Mouse (Mus musculus): ENCODE measurements around the gene Ltbp4. TPM values are rescaled to one million over a fixed set of nuclear protein-coding genes. Genes with fewer than 3 reads are reported as not detected.

Ltbp4 gene
- total and polyA plus RNA-seq, 3 experiments, result 0.43 to 2.6 (median 1.5) TPM

- H3K79me2 ChIP-seq (replicated peaks; ENCODE audit: control insufficient read depth, extremely low read depth, insufficient read depth, poor library complexity, severe bottlenecking), result no peaks in the 10 kb centered on the region
- H3K27ac ChIP-seq (ENCODE audit: insufficient read depth, low read depth), result no peak overlapping the region
- H3K27me3 ChIP-seq (replicated peaks), result peaks cover 37% of the 10 kb centered on the region
- no peak overlapping the region for H3K9ac ChIP-seq (ENCODE audit: insufficient read depth, low read depth)
- H3K4me2 ChIP-seq (ENCODE audit: insufficient read depth, low read depth, poor library complexity, severe bottlenecking), result no peak overlapping the region
- H3K36me3 ChIP-seq (replicated peaks in 1 of 2; ENCODE audit: control insufficient read depth in 1 of 2, insufficient read depth in 1 of 2, low read length in 1 of 2), result peaks cover 3 to 22% of the 10 kb centered on the region in 2 experiments
- no peak for DNase-seq (ENCODE audit: extremely low read depth)
- peaks cover 7 to 30% of the 10 kb centered on the region in 2 experiments for H3K4me1 ChIP-seq (ENCODE audit: control insufficient read depth in 1 of 2, insufficient read depth in 2 of 2)
- no peaks in the 10 kb centered on the region for H3K9me3 ChIP-seq (replicated peaks; ENCODE audit: low read length)
- no peak for TF ChIP-seq IRF4 (IDR thresholded peaks at IDR 0.05; ENCODE audit: low read depth, low read length)
- no peak for TF ChIP-seq USF2 (conservative IDR thresholded peaks at IDR 0.05; ENCODE audit: low read depth, low read length)
- no peak for TF ChIP-seq ZKSCAN1 (IDR thresholded peaks at IDR 0.05; ENCODE audit: borderline replicate concordance, low read depth, low read length)
- no peak for TF ChIP-seq MAZ (IDR thresholded peaks at IDR 0.05; ENCODE audit: low read depth, low read length)
- TF ChIP-seq TCF12 (IDR thresholded peaks at IDR 0.05; ENCODE audit: low read depth, low read length), result no peak
- no peak for TF ChIP-seq ETS1 (conservative IDR thresholded peaks at IDR 0.05; ENCODE audit: low read depth, low read length)
- no peak for TF ChIP-seq JUND (conservative IDR thresholded peaks at IDR 0.05; ENCODE audit: low read depth, low read length)
- TF ChIP-seq GABPA (IDR thresholded peaks at IDR 0.05; ENCODE audit: insufficient replicate concordance, low read depth, low read length), result no peak
- TF ChIP-seq EP300 (IDR thresholded peaks at IDR 0.05; ENCODE audit: low read length), result no peak
- in situ Hi-C loops (cut with MboI; ENCODE audit: low pct_ligation_motif_present, low pct_unique_long_range_greater_than_20kb, low sequenced_read_pairs), result loop anchor here (5.0 to 10.0 kb wide), 2 partner anchors 48 to 186 kb away; partner anchors contain the start of gene Hipk4
- H3K4me3 ChIP-seq (replicated peaks in 1 of 3; ENCODE audit: low read depth in 2 of 3, low read length in 2 of 3, poor library complexity in 1 of 3), result no peak overlapping the region
- dilution Hi-C loops (cut with MboI; ENCODE audit: extremely low pct_ligation_motif_present, extremely low pct_unique_long_range_greater_than_20kb, low sequenced_read_pairs), result no loop called here
These were observed 1.6 kb upstream of the Ltbp4 start for GRCm38 (mm10) chr7:27339114-27339513.

GRCm38 (mm10) chr7:27335928-27336823 lies 1.3 kb downstream of the Ltbp4 start:
- peaks cover 47% of the 10 kb centered on the region for H3K27me3 ChIP-seq (replicated peaks)
- no peaks in the 10 kb centered on the region for H3K79me2 ChIP-seq (replicated peaks; ENCODE audit: control insufficient read depth, extremely low read depth, insufficient read depth, poor library complexity, severe bottlenecking)
- H3K4me2 ChIP-seq (ENCODE audit: insufficient read depth, low read depth, poor library complexity, severe bottlenecking), result no peak overlapping the region
- peak; percentile 82 for DNase-seq (ENCODE audit: extremely low read depth)
- dilution Hi-C loops (cut with MboI; ENCODE audit: extremely low pct_ligation_motif_present, extremely low pct_unique_long_range_greater_than_20kb, low sequenced_read_pairs), result no loop called here
- H3K27ac ChIP-seq (ENCODE audit: insufficient read depth, low read depth), result no peak overlapping the region
- H3K9ac ChIP-seq (ENCODE audit: insufficient read depth, low read depth), result no peak overlapping the region
- in situ Hi-C loops (cut with MboI; ENCODE audit: low pct_ligation_motif_present, low pct_unique_long_range_greater_than_20kb, low sequenced_read_pairs), result loop anchor here (5.0 to 10.0 kb wide), 2 partner anchors 51 to 189 kb away; partner anchors contain the start of gene Hipk4
- no peaks in the 10 kb centered on the region for H3K9me3 ChIP-seq (replicated peaks; ENCODE audit: low read length)
- peaks cover 0 to 4% of the 10 kb centered on the region in 2 experiments for H3K36me3 ChIP-seq (replicated peaks in 1 of 2; ENCODE audit: control insufficient read depth in 1 of 2, insufficient read depth in 1 of 2, low read length in 1 of 2)
- H3K4me3 ChIP-seq (replicated peaks in 1 of 3; ENCODE audit: low read depth in 2 of 3, low read length in 2 of 3, poor library complexity in 1 of 3), result no peak overlapping the region
- peaks cover 0 to 30% of the 10 kb centered on the region in 2 experiments; a peak in 2 of 4 replicates for H3K4me1 ChIP-seq (ENCODE audit: control insufficient read depth in 1 of 2, insufficient read depth in 2 of 2)
- peak; percentile 74 to 99; a peak in 3 of 4 replicates for TF ChIP-seq CTCF (conservative IDR thresholded peaks at IDR 0.05 in 1 of 2, IDR thresholded peaks at IDR 0.05 in 1 of 2; ENCODE audit: low read depth in 2 of 2, low read length in 2 of 2)
- peak; percentile 55; the same call in 1 of the 2 replicates for TF ChIP-seq NELFE (IDR thresholded peaks at IDR 0.05; ENCODE audit: low read depth, low read length)
- no peak for TF ChIP-seq CHD2 (IDR thresholded peaks at IDR 0.05; ENCODE audit: low read length)
- peak; percentile 99 for TF ChIP-seq RAD21 (IDR thresholded peaks at IDR 0.05; ENCODE audit: low read depth, low read length)
- TF ChIP-seq ELF1 (IDR thresholded peaks at IDR 0.05; ENCODE audit: low read depth, low read length), result peak; percentile 17; the same call in 1 of the 2 replicates
- no peak for TF ChIP-seq JUN (IDR thresholded peaks at IDR 0.05; ENCODE audit: insufficient read depth, low read depth, low read length)
- no peak for TF ChIP-seq USF1 (IDR thresholded peaks at IDR 0.05; ENCODE audit: low read depth, low read length)
- TF ChIP-seq PAX5 (IDR thresholded peaks at IDR 0.05; ENCODE audit: low read length), result no peak
- no peak for TF ChIP-seq HCFC1 (IDR thresholded peaks at IDR 0.05; ENCODE audit: low read depth, low read length)
- TF ChIP-seq GABPA (IDR thresholded peaks at IDR 0.05; ENCODE audit: insufficient replicate concordance, low read depth, low read length), result no peak
- no peak for TF ChIP-seq ETS1 (conservative IDR thresholded peaks at IDR 0.05; ENCODE audit: low read depth, low read length)
- TF ChIP-seq KAT2A (IDR thresholded peaks at IDR 0.05; ENCODE audit: insufficient replicate concordance, low read length), result no peak
- TF ChIP-seq ZKSCAN1 (IDR thresholded peaks at IDR 0.05; ENCODE audit: borderline replicate concordance, low read depth, low read length), result no peak
- peak; percentile 36; the same call in 1 of the 2 replicates for TF ChIP-seq NRF1 (IDR thresholded peaks at IDR 0.05; ENCODE audit: low read depth, low read length)
- TF ChIP-seq ZMIZ1 (IDR thresholded peaks at IDR 0.05; ENCODE audit: low read depth, low read length), result no peak
- no peak for TF ChIP-seq ZNF384 (IDR thresholded peaks at IDR 0.05; ENCODE audit: low read depth, low read length)
- TF ChIP-seq MAZ (IDR thresholded peaks at IDR 0.05; ENCODE audit: low read depth, low read length), result peak; percentile 57; the same call in 1 of the 2 replicates
- TF ChIP-seq SMC3 (IDR thresholded peaks at IDR 0.05; ENCODE audit: low read depth, low read length), result peak; percentile 91
- peak; percentile 38; the same call in 1 of the 2 replicates for TF ChIP-seq MYC (IDR thresholded peaks at IDR 0.05; ENCODE audit: low read depth, low read length)
- no peak for TF ChIP-seq TBP (conservative IDR thresholded peaks at IDR 0.05; ENCODE audit: low read depth, low read length)
- 0 out of 2 replicates have a peak, but pooled peaks have one; percentile 34 for TF ChIP-seq JUND (conservative IDR thresholded peaks at IDR 0.05; ENCODE audit: low read depth, low read length)
- no peak for TF ChIP-seq POLR2A (IDR thresholded peaks at IDR 0.05; ENCODE audit: low read depth, low read length)
- no peak for TF ChIP-seq POLR2AphosphoS2 (IDR thresholded peaks at IDR 0.05; ENCODE audit: low read depth, low read length)
- peak; percentile 53; the same call in 1 of the 2 replicates for TF ChIP-seq MAX (IDR thresholded peaks at IDR 0.05; ENCODE audit: low read length)
- no peak for TF ChIP-seq USF2 (conservative IDR thresholded peaks at IDR 0.05; ENCODE audit: low read depth, low read length)
- TF ChIP-seq TCF12 (IDR thresholded peaks at IDR 0.05; ENCODE audit: low read depth, low read length), result 0 out of 2 replicates have a peak, but pooled peaks have one; percentile 36
